Mouse (Mus musculus) midbrain, embryonic 13.5 days (tissue): ENCODE results near the gene Ildr1. TPM values are rescaled to one million over a fixed set of nuclear protein-coding genes. Genes with fewer than 3 reads are reported as not detected.

Source experiments
- ATAC-seq: fragments of 200-750 bp; cut with Nextera tagmentation; 2 replicates; pipeline ENCODE4 v1.8.0; 2017; ENCODE audit warnings: mild to moderate bottlenecking, moderate TSS enrichment, moderate library complexity
- H3K27ac ChIP-seq: fragments of 300-500 bp; sonication (generic); 2 replicates; pipeline ENCODE4 v1.5.1; 2015; ENCODE audit warnings: inconsistent platforms, mild to moderate bottlenecking, moderate library complexity
- H3K27me3 ChIP-seq: fragments of 300-500 bp; sonication (generic); 2 replicates; pipeline ENCODE4 v1.6.1; 2015; ENCODE audit warnings: mild to moderate bottlenecking, inconsistent platforms
- H3K36me3 ChIP-seq: fragments of 300-500 bp; sonication (generic); 2 replicates; pipeline ENCODE4 v1.6.1; 2015; ENCODE audit warnings: mild to moderate bottlenecking, inconsistent platforms
- H3K4me1 ChIP-seq: fragments of 300-500 bp; sonication (generic); replicated peaks from 2 replicates; pipeline ENCODE4 v1.6.1; 2015; ENCODE audit warnings: inconsistent platforms
- H3K4me2 ChIP-seq: fragments of 300-500 bp; sonication (generic); replicated peaks from 2 replicates; pipeline ENCODE4 v1.6.1; 2015; ENCODE audit warnings: moderate library complexity, mild to moderate bottlenecking, inconsistent platforms
- H3K4me3 ChIP-seq: fragments of 300-500 bp; sonication (generic); replicated peaks from 2 replicates; pipeline ENCODE4 v1.5.1; 2015; ENCODE audit warnings: mild to moderate bottlenecking, inconsistent platforms
- H3K9ac ChIP-seq: fragments of 300-500 bp; sonication (generic); replicated peaks from 2 replicates; pipeline ENCODE4 v1.6.1; 2015; ENCODE audit warnings: mild to moderate bottlenecking, inconsistent platforms
- H3K9me3 ChIP-seq: fragments of 300-500 bp; sonication (generic); 2 replicates; pipeline ENCODE4 v1.6.1; 2016; ENCODE audit warnings: mild to moderate bottlenecking, inconsistent platforms
- WGBS: fragments of 180-500 bp; shearing (Covaris S2); methylation state at CpG from one replicate; pipeline ENCODE4 v1.1.7; 2015; 5-methylcytosine and 5-hydroxymethylcytosine counted together
- polyA plus RNA-seq: library from polyadenylated mRNA; unstranded; fragments of >200 nt; fragmentation: Nextera tagmentation; extraction: Ambion mirVana; gene quantifications from 2 replicates; pipeline ENCODE4 v1.2.1, GENCODE M21; 2015

Gene Ildr1
- polyA plus RNA-seq, 1 experiment from 2014 or later: not detected

DNA sequence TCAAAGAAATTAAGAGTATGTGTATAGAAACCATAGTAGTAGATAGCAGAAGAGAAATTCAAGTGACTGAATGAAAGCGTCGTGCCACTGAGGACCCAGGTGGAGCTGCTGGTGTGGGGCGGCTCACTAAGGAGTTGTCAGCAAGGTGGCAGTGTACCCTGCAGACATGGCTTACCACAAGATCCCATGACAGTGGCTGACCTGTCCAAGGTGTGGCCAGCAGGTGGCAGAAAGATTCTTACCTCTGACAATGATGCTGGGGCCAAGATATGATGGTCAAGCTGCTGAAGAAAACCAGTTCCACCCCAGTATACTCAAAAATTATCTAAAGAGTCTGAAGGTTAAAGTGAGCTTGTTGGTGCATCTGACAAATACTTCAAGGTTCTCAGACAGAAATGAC is 41.6 kb downstream of the Ildr1 start:
- 93% methylated on average over 3 of the region's 3 CpGs for WGBS
- Histone ChIP-seq H3K27ac (no peak overlapping the region), H3K9ac (no peak overlapping the region), H3K27me3 (no peaks in the 10 kb centered on the region), H3K4me1 (no peaks in the 10 kb centered on the region), H3K4me2 (no peak overlapping the region), H3K36me3 (no peaks in the 10 kb centered on the region), H3K9me3 (no peaks in the 10 kb centered on the region), H3K4me3 (no peak overlapping the region)
- no peak for ATAC-seq

DNA sequence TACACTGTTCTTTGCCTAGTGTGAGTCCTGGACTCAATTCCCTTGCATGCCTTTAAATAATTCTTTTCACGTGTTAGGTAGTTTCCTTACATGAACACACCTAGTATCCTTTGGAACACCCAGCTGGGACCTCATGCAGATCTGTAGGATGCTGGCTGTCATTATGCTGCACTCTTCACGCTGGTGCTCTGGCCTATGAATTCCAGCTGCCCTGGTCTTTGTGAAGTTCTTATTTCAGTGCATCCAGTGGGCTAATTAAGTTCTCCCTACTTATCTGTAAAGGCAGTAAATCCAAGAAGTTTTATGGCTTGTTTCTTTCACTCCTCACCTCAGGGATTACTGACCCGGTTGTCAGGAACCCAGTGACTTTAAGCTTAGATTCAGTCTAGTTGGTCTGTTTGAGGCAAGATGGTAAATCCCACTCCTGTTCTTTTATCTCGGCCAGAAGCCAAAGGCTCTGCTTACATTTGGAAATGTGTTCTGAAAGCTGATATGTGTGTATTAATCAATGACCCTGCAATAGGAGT is 45.7 kb downstream of the Ildr1 start:
- ATAC-seq: no peak
- Histone ChIP-seq H3K4me3 (no peak overlapping the region), H3K9ac (no peak overlapping the region), H3K27me3 (no peaks in the 10 kb centered on the region), H3K9me3 (no peaks in the 10 kb centered on the region), H3K4me1 (no peaks in the 10 kb centered on the region), H3K36me3 (no peaks in the 10 kb centered on the region), H3K27ac (no peak overlapping the region), H3K4me2 (no peak overlapping the region)
- 35% methylated on average over 4 of the region's 4 CpGs for WGBS

GRCm38 (mm10) chr16:36743580-36743979 is 49.8 kb downstream of the Ildr1 start:
- no peak overlapping the region for H3K4me2 ChIP-seq
- no peak overlapping the region for H3K4me3 ChIP-seq
- WGBS: 90% methylated on average over 8 of the region's 8 CpGs
- no peaks in the 10 kb centered on the region for H3K4me1 ChIP-seq
- ATAC-seq: no peak
- no peak overlapping the region for H3K9ac ChIP-seq
- H3K27me3 ChIP-seq: no peaks in the 10 kb centered on the region
- H3K9me3 ChIP-seq: no peaks in the 10 kb centered on the region
- no peaks in the 10 kb centered on the region for H3K36me3 ChIP-seq
- H3K27ac ChIP-seq: no peak overlapping the region

DNA sequence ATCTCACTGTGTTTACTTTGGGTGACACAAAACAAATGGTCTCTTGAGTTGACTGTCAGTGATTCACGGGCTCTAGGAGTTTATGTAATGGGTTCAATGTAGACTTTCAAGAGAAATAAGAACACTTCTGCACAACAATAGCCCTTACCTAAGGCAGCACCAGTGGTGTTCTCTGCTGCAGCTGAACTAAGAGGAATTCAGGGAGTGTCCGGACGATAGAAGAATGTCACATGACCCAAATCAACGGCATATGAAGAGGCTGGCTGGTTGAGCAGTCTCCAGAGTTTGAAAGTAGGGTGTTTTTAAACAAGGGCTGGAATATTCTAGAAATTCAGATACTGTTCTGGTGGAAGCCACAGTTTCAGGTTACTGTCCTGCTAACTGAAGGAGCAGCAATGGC is 53.3 kb downstream of the Ildr1 start:
- Histone ChIP-seq H3K4me1 (no peaks in the 10 kb centered on the region), H3K9ac (no peak overlapping the region), H3K27ac (no peak overlapping the region), H3K4me2 (no peak overlapping the region), H3K9me3 (no peaks in the 10 kb centered on the region), H3K27me3 (no peaks in the 10 kb centered on the region), H3K36me3 (no peaks in the 10 kb centered on the region), H3K4me3 (no peak overlapping the region)
- no peak for ATAC-seq
- 84% methylated on average over 4 of the region's 4 CpGs for WGBS

DNA sequence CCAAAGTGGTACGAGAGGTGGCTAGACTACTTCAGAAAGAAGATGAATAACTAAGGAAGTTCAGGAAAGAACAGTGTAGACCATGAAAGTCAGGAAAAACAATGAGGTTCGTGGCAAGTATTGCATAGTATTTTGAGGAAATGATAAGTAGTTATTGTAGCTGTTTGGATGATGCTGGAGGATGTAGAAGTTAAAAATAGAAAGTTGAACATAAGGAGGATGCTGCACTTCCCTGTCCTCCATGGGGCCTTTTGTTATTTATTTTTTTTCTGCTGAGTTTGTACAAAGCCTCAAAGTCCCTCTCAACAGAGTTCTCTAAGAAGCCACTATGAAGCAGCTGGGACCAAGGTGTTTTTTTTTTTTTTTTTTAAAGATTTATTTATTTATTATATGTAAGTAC is 54.0 kb downstream of the Ildr1 start:
- ATAC-seq: no peak
- Histone ChIP-seq H3K9ac (no peak overlapping the region), H3K36me3 (no peaks in the 10 kb centered on the region), H3K9me3 (no peaks in the 10 kb centered on the region), H3K27ac (no peak overlapping the region), H3K4me3 (no peak overlapping the region), H3K4me2 (no peak overlapping the region), H3K27me3 (no peaks in the 10 kb centered on the region), H3K4me1 (no peaks in the 10 kb centered on the region)
- 72% methylated on average over 2 of the region's 2 CpGs for WGBS

DNA sequence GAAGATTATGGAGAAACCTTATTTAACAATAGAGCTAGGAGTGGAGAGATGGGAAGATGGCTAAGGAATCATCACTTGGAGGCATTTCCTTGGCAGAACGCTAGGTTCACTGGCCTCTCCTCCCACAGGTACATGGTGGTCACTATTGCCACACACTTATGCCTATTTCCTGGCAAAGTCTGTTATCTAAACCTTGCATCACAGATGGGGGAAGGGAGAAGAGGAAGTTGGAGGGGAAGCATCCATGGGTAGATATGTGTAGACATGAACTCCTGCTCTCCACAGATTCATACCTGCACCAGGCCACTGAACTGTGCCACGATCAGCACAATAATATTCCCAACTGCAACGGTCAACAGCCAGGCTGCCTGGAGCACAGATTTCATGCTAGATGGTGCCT is 58.2 kb downstream of the Ildr1 start:
- WGBS: 88% methylated on average over 3 of the region's 3 CpGs
- ATAC-seq: no peak

DNA sequence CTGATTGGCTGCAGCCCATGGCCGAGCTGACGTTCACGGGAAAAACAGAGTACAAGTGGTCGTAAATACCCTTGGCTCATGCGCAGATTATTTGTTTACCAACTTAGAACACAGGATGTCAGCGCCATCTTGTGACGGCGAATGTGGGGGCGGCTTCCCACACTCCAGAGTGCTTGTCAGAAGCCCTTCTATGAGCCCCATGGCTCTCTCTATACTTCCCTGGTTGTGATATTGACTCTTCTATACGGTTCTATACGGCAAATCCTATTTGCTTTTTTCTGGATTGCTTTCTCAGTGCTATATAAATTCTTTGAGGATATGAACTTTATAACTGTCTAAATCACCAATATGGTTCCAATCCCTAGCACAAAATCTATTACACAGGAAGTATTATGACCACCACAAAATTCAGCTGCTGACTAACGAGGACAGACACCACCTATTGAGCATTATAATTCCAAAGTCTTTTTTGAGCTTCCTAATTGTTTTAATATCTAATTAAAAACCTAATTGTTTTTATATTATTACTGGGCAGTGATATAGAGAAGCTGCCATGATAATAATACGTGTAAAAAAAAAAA is 76.5 kb downstream of the Ildr1 start:
- WGBS: 83% methylated on average over 9 of the region's 13 CpGs
- no peak overlapping the region for H3K27ac ChIP-seq

More for the DNA sequence above, 58.2 kb downstream of the Ildr1 start:
- Histone ChIP-seq H3K9me3 (no peaks in the 10 kb centered on the region), H3K4me3 (no peak overlapping the region), H3K36me3 (no peaks in the 10 kb centered on the region; the same call in 1 of the 2 replicates), H3K27ac (no peak overlapping the region), H3K9ac (no peak overlapping the region), H3K4me2 (no peak overlapping the region), H3K27me3 (no peaks in the 10 kb centered on the region), H3K4me1 (no peaks in the 10 kb centered on the region)

GRCm38 (mm10) chr16:36770830-36771229 is 77.1 kb downstream of the Ildr1 start:
- H3K4me2 ChIP-seq: no peak overlapping the region
- no peak overlapping the region for H3K27ac ChIP-seq
- H3K27me3 ChIP-seq: no peaks in the 10 kb centered on the region
- no peaks in the 10 kb centered on the region for H3K36me3 ChIP-seq
- H3K4me1 ChIP-seq: no peaks in the 10 kb centered on the region
- no peak for ATAC-seq
- 36% methylated on average over 4 of the region's 4 CpGs for WGBS
- no peak overlapping the region for H3K4me3 ChIP-seq
- H3K9ac ChIP-seq: no peak overlapping the region
- no peaks in the 10 kb centered on the region for H3K9me3 ChIP-seq

More for the DNA sequence above, 76.5 kb downstream of the Ildr1 start:
- no peaks in the 10 kb centered on the region for H3K9me3 ChIP-seq
- no peaks in the 10 kb centered on the region for H3K4me1 ChIP-seq
- H3K4me2 ChIP-seq: no peak overlapping the region
- ATAC-seq: 0 out of 2 replicates have a peak, but pooled peaks have one; percentile 60
- H3K4me3 ChIP-seq: no peak overlapping the region
- H3K27me3 ChIP-seq: no peaks in the 10 kb centered on the region
- no peaks in the 10 kb centered on the region for H3K36me3 ChIP-seq
- H3K9ac ChIP-seq: no peak overlapping the region

GRCm38 (mm10) chr16:36771244-36771643 is 77.5 kb downstream of the Ildr1 start:
- ATAC-seq: no peak
- no peaks in the 10 kb centered on the region for H3K4me1 ChIP-seq
- no peak overlapping the region for H3K27ac ChIP-seq
- H3K27me3 ChIP-seq: no peaks in the 10 kb centered on the region
- no peaks in the 10 kb centered on the region for H3K36me3 ChIP-seq
- H3K4me3 ChIP-seq: no peak overlapping the region
- no peak overlapping the region for H3K4me2 ChIP-seq
- WGBS: 62% methylated on average over 2 of the region's 2 CpGs
- no peak overlapping the region for H3K9ac ChIP-seq
- no peaks in the 10 kb centered on the region for H3K9me3 ChIP-seq

GRCm38 (mm10) chr16:36771703-36772102 is 77.9 kb downstream of the Ildr1 start:
- Histone ChIP-seq H3K9ac (no peak overlapping the region), H3K36me3 (no peaks in the 10 kb centered on the region), H3K27ac (no peak overlapping the region), H3K4me2 (no peak overlapping the region), H3K27me3 (no peaks in the 10 kb centered on the region), H3K4me1 (no peaks in the 10 kb centered on the region), H3K4me3 (no peak overlapping the region), H3K9me3 (no peaks in the 10 kb centered on the region)
- 89% methylated on average over 3 of the region's 3 CpGs for WGBS
- ATAC-seq: no peak

- ATAC-seq: no peak
- WGBS: 96% methylated on average over 5 of the region's 5 CpGs
- Histone ChIP-seq H3K9me3 (no peaks in the 10 kb centered on the region), H3K4me3 (no peak overlapping the region), H3K36me3 (no peaks in the 10 kb centered on the region), H3K9ac (no peak overlapping the region), H3K4me1 (no peaks in the 10 kb centered on the region), H3K27me3 (no peaks in the 10 kb centered on the region), H3K4me2 (no peak overlapping the region), H3K27ac (no peak overlapping the region)
Measured at GRCm38 (mm10) chr16:36772996-36773395, 79.2 kb downstream of the Ildr1 start.

DNA sequence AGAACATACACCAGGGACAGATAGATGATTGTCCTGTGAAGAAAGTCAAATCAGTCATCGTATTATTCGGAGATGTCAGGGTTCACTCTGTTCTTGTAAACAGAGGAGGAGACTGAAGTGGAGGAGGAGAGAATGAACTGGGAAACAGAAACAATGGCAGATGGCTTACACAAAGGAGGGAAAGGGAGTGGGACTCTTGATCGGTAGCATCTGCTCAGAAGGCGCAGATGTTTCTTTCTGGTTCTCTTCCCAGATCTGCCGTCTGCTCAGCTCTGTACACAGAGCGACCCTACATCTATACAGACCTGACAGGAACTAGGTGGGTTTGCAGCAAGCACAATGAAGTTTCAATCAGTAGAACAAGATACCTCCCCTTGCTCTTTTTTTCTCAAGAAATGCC is 81.9 kb downstream of the Ildr1 start:
- Histone ChIP-seq H3K27ac (no peak overlapping the region), H3K4me1 (no peaks in the 10 kb centered on the region), H3K9me3 (no peaks in the 10 kb centered on the region), H3K4me2 (no peak overlapping the region), H3K36me3 (no peaks in the 10 kb centered on the region), H3K4me3 (no peak overlapping the region), H3K9ac (no peak overlapping the region), H3K27me3 (no peaks in the 10 kb centered on the region)
- 70% methylated on average over 6 of the region's 6 CpGs for WGBS
- no peak for ATAC-seq
